8 mouse cellular contexts compared by ENCODE assay signal in genomic region chr13:113515162-113515600, GRCm38 (mm10).
DNase-seq lines count a peak whose midpoint lies in the region; ATAC-seq and TF ChIP-seq lines count a peak whose summit lies in the region.

No protein-coding gene starts in this region.

- H3K36me3 ChIP-seq in CH12.LX (replicated peaks in 1 of 2; ENCODE audit: control insufficient read depth in 1 of 2, insufficient read depth in 1 of 2, low read length in 1 of 2) (no peaks in the 10 kb centered on the region), macrophage (ENCODE audit: inconsistent target) (no peaks in the 10 kb centered on the region)

- no peak overlapping the region for H3K27ac ChIP-seq in CH12.LX (ENCODE audit: insufficient read depth, low read depth)
- peak overlapping the region; percentile 12; the same call in 1 of the 2 replicates for H3K27ac ChIP-seq in macrophage

- no peak overlapping the region for H3K4me2 ChIP-seq in CH12.LX (ENCODE audit: insufficient read depth, low read depth, poor library complexity, severe bottlenecking)

- H3K79me2 ChIP-seq in CH12.LX (replicated peaks; ENCODE audit: control insufficient read depth, extremely low read depth, insufficient read depth, poor library complexity, severe bottlenecking), result no peaks in the 10 kb centered on the region
- no peaks in the 10 kb centered on the region for H3K79me2 ChIP-seq in macrophage (ENCODE audit: inconsistent target)

- H3K9ac ChIP-seq in CH12.LX (ENCODE audit: insufficient read depth, low read depth), result no peak overlapping the region

- dilution Hi-C loops in CH12.LX (cut with MboI; ENCODE audit: extremely low pct_ligation_motif_present, extremely low pct_unique_long_range_greater_than_20kb, low sequenced_read_pairs), result no loop called here

- TF ChIP-seq POLR2A in CH12.LX (IDR thresholded peaks at IDR 0.05; ENCODE audit: low read depth, low read length), result no peak

- H3K9me3 ChIP-seq in CH12.LX (replicated peaks; ENCODE audit: low read length), result no peaks in the 10 kb centered on the region

- peaks cover 0 to 10% of the 10 kb centered on the region in 2 experiments; a peak in 2 of 4 replicates for H3K4me1 ChIP-seq in CH12.LX (ENCODE audit: control insufficient read depth in 1 of 2, insufficient read depth in 2 of 2)

- intact Hi-C loops in heart, postnatal 25 days (cut with DNase I), result loop anchor here (5.0 kb wide), 1 partner anchor 83 kb away; no protein-coding TSS in a partner anchor

- no peak for ATAC-seq in megakaryocyte-erythroid progenitor cell, adult 5-6 weeks (replicated peaks; ENCODE audit: low FRiP score, low TSS enrichment, poor library complexity, severe bottlenecking)

- no peak overlapping the region for H3K4me3 ChIP-seq in CH12.LX (replicated peaks in 1 of 3; ENCODE audit: low read depth in 2 of 3, low read length in 2 of 3, poor library complexity in 1 of 3)
- no peak overlapping the region for H3K4me3 ChIP-seq in macrophage (ENCODE audit: inconsistent target)

- TF ChIP-seq RAD21 in CH12.LX (IDR thresholded peaks at IDR 0.05; ENCODE audit: low read depth, low read length), result no peak

- no peak for TF ChIP-seq CTCF in CH12.LX (conservative IDR thresholded peaks at IDR 0.05 in 1 of 2, IDR thresholded peaks at IDR 0.05 in 1 of 2; ENCODE audit: low read depth in 2 of 2, low read length in 2 of 2)

- in situ Hi-C loops in CH12.LX (cut with MboI; ENCODE audit: low pct_ligation_motif_present, low pct_unique_long_range_greater_than_20kb, low sequenced_read_pairs), result no loop called here

- 11% methylated on average over 6 of the region's 7 CpGs for WGBS in macrophage (ENCODE audit: missing documents)

- no peaks in the 10 kb centered on the region for H3K27me3 ChIP-seq in CH12.LX (replicated peaks)

- DNase-seq in heart, adult 11 months, result peak; percentile 94
- no peak for DNase-seq in heart, postnatal 25 days (ENCODE audit: low spot score)
- peak; percentile 38 for DNase-seq in CH12.LX (ENCODE audit: extremely low read depth)
- peak; percentile 59 for DNase-seq in embryo, embryonic 11 days
- peak; percentile 6 for DNase-seq in induced T-regulatory cell, adult 2 months (ENCODE audit: low read depth)
- no peak for DNase-seq in retina, postnatal 1 day

- no peak for TF ChIP-seq EP300 in CH12.LX (IDR thresholded peaks at IDR 0.05; ENCODE audit: low read length)

TF ChIP-seq in CH12.LX, 34 proteins besides CTCF, POLR2A, EP300 and RAD21:
- TF ChIP-seq NRF1 (IDR thresholded peaks at IDR 0.05; ENCODE audit: low read depth, low read length) (no peak), ZMIZ1 (IDR thresholded peaks at IDR 0.05; ENCODE audit: low read depth, low read length) (no peak)

Comparison
In these comparisons a context has a peak if more than half of its experiments do, and no peak if none do; other contexts are left out.
1. DNase-seq: peak in heart, adult 11 months (single experiment), CH12.LX (single experiment), embryo, embryonic 11 days (single experiment) and induced T-regulatory cell, adult 2 months (single experiment); none in heart, postnatal 25 days (single experiment) and retina, postnatal 1 day (single experiment).